In genomic region chr11:5912635-5913034, GRCm38 (mm10) we compare ENCODE assay signal across 9 mouse cellular contexts. TPM values are rescaled to one million over a fixed set of nuclear protein-coding genes. Genes with fewer than 3 reads are reported as not detected.
A peak's percentile ranks its signal among the peaks of the same experiment; 100 is the strongest.
DNase-seq lines count a peak whose midpoint lies in the region; ATAC-seq lines count a peak whose summit lies in the region.
"Had no signal": no experiment of that assay in that cellular context is flagged by ENCODE, and none has a peak within 500 bp of the region (broad histone marks: within the 10 kb centered on the region; RNA-seq: fewer than 3 reads in every experiment).

No protein-coding gene starts in this region.

- DNase-seq in midbrain, embryonic 11.5 days (ENCODE audit: low spot score, missing footprints) = peak; percentile 89
- DNase-seq in adrenal gland, adult 18-20 months (ENCODE audit: low spot score in 2 of 2) = peak; percentile 45 to 54
- peak; percentile 70 for DNase-seq in embryo, embryonic 11 days
- peak; percentile 65 to 77 for DNase-seq in heart, postnatal 14 days
- DNase-seq in left cerebral cortex, postnatal 14 days (ENCODE audit: low spot score in 2 of 2) = peak; percentile 69 to 76
- DNase-seq in neural tube, embryonic 11.5 days (ENCODE audit: low spot score) = peak; percentile 69
- DNase-seq in urinary bladder, postnatal 36 days (ENCODE audit: low spot score in 2 of 2) = peak; percentile 58 to 66

- H3K27me3 ChIP-seq in midbrain, embryonic 11.5 days (ENCODE audit: control insufficient read depth, insufficient read depth, low read length) = no peaks in the 10 kb centered on the region
- no peaks in the 10 kb centered on the region for H3K27me3 ChIP-seq in midbrain, embryonic 13.5 days
- no peaks in the 10 kb centered on the region for H3K27me3 ChIP-seq in neural tube, embryonic 11.5 days (ENCODE audit: control insufficient read depth, insufficient read depth, low read length)

- 31% methylated on average over 5 of the region's 5 CpGs for WGBS in midbrain, embryonic 11.5 days
- 36% methylated on average over 5 of the region's 5 CpGs for WGBS in midbrain, embryonic 13.5 days
- WGBS in neural tube, embryonic 11.5 days = 32% methylated on average over 5 of the region's 5 CpGs

- intact Hi-C loops in heart, postnatal 14 days (cut with DNase I) = loop anchor here (2.0 kb wide), 1 partner anchor 26 kb away; no protein-coding TSS in a partner anchor
- intact Hi-C loops in left cerebral cortex, postnatal 14 days (cut with DNase I) = no loop called here

- no peak overlapping the region for H3K27ac ChIP-seq in midbrain, embryonic 11.5 days (ENCODE audit: low read depth, low read length)
- no peak overlapping the region for H3K27ac ChIP-seq in midbrain, embryonic 13.5 days
- H3K27ac ChIP-seq in neural tube, embryonic 11.5 days (ENCODE audit: low read depth, low read length) = no peak overlapping the region
- H3K27ac ChIP-seq: embryonic facial prominence, embryonic 13.5 days had no signal

- no peak overlapping the region for H3K9ac ChIP-seq in midbrain, embryonic 11.5 days (ENCODE audit: low read length)
- H3K9ac ChIP-seq in midbrain, embryonic 13.5 days (replicated peaks) = no peak overlapping the region
- no peak overlapping the region for H3K9ac ChIP-seq in neural tube, embryonic 11.5 days (ENCODE audit: low read length)
- H3K9ac ChIP-seq: embryonic facial prominence, embryonic 13.5 days had no signal

- no peaks in the 10 kb centered on the region for H3K9me3 ChIP-seq in midbrain, embryonic 11.5 days (ENCODE audit: control insufficient read depth, low read length)
- H3K9me3 ChIP-seq in midbrain, embryonic 13.5 days = no peaks in the 10 kb centered on the region
- no peaks in the 10 kb centered on the region for H3K9me3 ChIP-seq in neural tube, embryonic 11.5 days (ENCODE audit: control insufficient read depth, low read length)
- H3K9me3 ChIP-seq: embryonic facial prominence, embryonic 13.5 days had no signal

- no peaks in the 10 kb centered on the region for H3K36me3 ChIP-seq in midbrain, embryonic 11.5 days (ENCODE audit: control insufficient read depth, insufficient read depth, low read length)
- H3K36me3 ChIP-seq in midbrain, embryonic 13.5 days = no peaks in the 10 kb centered on the region
- H3K36me3 ChIP-seq in neural tube, embryonic 11.5 days (ENCODE audit: control insufficient read depth, insufficient read depth, low read length) = no peaks in the 10 kb centered on the region
- H3K36me3 ChIP-seq: embryonic facial prominence, embryonic 13.5 days had no signal

- no peak for ATAC-seq in midbrain, embryonic 11.5 days (ENCODE audit: low FRiP score)
- ATAC-seq in midbrain, embryonic 13.5 days = no peak
- ATAC-seq in neural tube, embryonic 11.5 days (ENCODE audit: insufficient read depth, low FRiP score, low TSS enrichment) = no peak

- H3K4me1 ChIP-seq in midbrain, embryonic 11.5 days (ENCODE audit: control insufficient read depth, insufficient read depth, low read length) = no peaks in the 10 kb centered on the region
- no peaks in the 10 kb centered on the region for H3K4me1 ChIP-seq in midbrain, embryonic 13.5 days (replicated peaks)
- no peaks in the 10 kb centered on the region for H3K4me1 ChIP-seq in neural tube, embryonic 11.5 days (ENCODE audit: control insufficient read depth, insufficient read depth, low read length)
- H3K4me1 ChIP-seq: embryonic facial prominence, embryonic 13.5 days had no signal

- H3K4me3 ChIP-seq in midbrain, embryonic 11.5 days (ENCODE audit: low read depth, low read length) = no peak overlapping the region
- H3K4me3 ChIP-seq in midbrain, embryonic 13.5 days (replicated peaks) = no peak overlapping the region
- H3K4me3 ChIP-seq in neural tube, embryonic 11.5 days (ENCODE audit: low read depth, low read length) = no peak overlapping the region
- H3K4me3 ChIP-seq: embryonic facial prominence, embryonic 13.5 days had no signal

- no peak overlapping the region for H3K4me2 ChIP-seq in midbrain, embryonic 11.5 days
- no peak overlapping the region for H3K4me2 ChIP-seq in midbrain, embryonic 13.5 days (replicated peaks)
- no peak overlapping the region for H3K4me2 ChIP-seq in neural tube, embryonic 11.5 days (ENCODE audit: low read depth)
- H3K4me2 ChIP-seq: embryonic facial prominence, embryonic 13.5 days had no signal

RNA-seq across cellular contexts. Expression of gene Myl7, which starts 14.1 kb away (rescaled TPM):
- 0.59 and 0.92 TPM in 2 replicates for polyA plus RNA-seq in midbrain, embryonic 11.5 days (2014; fragmentation: Nextera tagmentation; extraction: Ambion mirVana)
- 0.39 and 0.50 TPM in 2 replicates for polyA plus RNA-seq in midbrain, embryonic 13.5 days (2015; fragmentation: Nextera tagmentation; extraction: Ambion mirVana)
- not detected for total RNA-seq in adrenal gland, adult 18-20 months (2021)
- total RNA-seq in heart, postnatal 14 days (2021) = 100 to 1,000 TPM; 304 to 849 TPM
- not detected for total RNA-seq in left cerebral cortex, postnatal 14 days (2021)
- 3.9 and 16.9 TPM in 2 replicates for polyA plus RNA-seq in neural tube, embryonic 11.5 days (2014; fragmentation: Nextera tagmentation; extraction: Ambion mirVana)

RNA-seq across cellular contexts. Expression of gene Pold2, which starts 34.5 kb away (rescaled TPM):
- polyA plus RNA-seq in midbrain, embryonic 11.5 days (2014; fragmentation: Nextera tagmentation; extraction: Ambion mirVana) = 83.8 and 97.4 TPM in 2 replicates
- polyA plus RNA-seq in midbrain, embryonic 13.5 days (2015; fragmentation: Nextera tagmentation; extraction: Ambion mirVana) = 55.4 and 63.0 TPM in 2 replicates
- total RNA-seq in adrenal gland, adult 18-20 months (2021) = 10 to 100 TPM; 34.1 to 44.6 TPM
- total RNA-seq in heart, postnatal 14 days (2021) = 10 to 100 TPM; 31.0 to 33.0 TPM
- 10 to 100 TPM; 19.4 to 21.2 TPM for total RNA-seq in left cerebral cortex, postnatal 14 days (2021)
- 92.5 and 102 TPM in 2 replicates for polyA plus RNA-seq in neural tube, embryonic 11.5 days (2014; fragmentation: Nextera tagmentation; extraction: Ambion mirVana)

RNA-seq across cellular contexts. Expression of gene Gck, which starts 37.2 kb away (rescaled TPM):
- polyA plus RNA-seq in midbrain, embryonic 11.5 days (2014; fragmentation: Nextera tagmentation; extraction: Ambion mirVana) = 1.5 and 1.8 TPM in 2 replicates
- 6.1 and 6.8 TPM in 2 replicates for polyA plus RNA-seq in midbrain, embryonic 13.5 days (2015; fragmentation: Nextera tagmentation; extraction: Ambion mirVana)
- total RNA-seq in adrenal gland, adult 18-20 months (2021) = 1 to 10 TPM; 3.9 to 6.9 TPM
- total RNA-seq in heart, postnatal 14 days (2021) = 1 to 10 TPM; 4.6 to 6.6 TPM
- total RNA-seq in left cerebral cortex, postnatal 14 days (2021) = 1 to 10 TPM; 1.6 to 2.1 TPM
- polyA plus RNA-seq in neural tube, embryonic 11.5 days (2014; fragmentation: Nextera tagmentation; extraction: Ambion mirVana) = 0.88 and 1.4 TPM in 2 replicates

RNA-seq across cellular contexts. Expression of gene Ykt6, which starts 42.9 kb away (rescaled TPM):
- 27.2 and 29.4 TPM in 2 replicates for polyA plus RNA-seq in midbrain, embryonic 11.5 days (2014; fragmentation: Nextera tagmentation; extraction: Ambion mirVana)
- 78.8 and 84.0 TPM in 2 replicates for polyA plus RNA-seq in midbrain, embryonic 13.5 days (2015; fragmentation: Nextera tagmentation; extraction: Ambion mirVana)
- total RNA-seq in adrenal gland, adult 18-20 months (2021) = 10 to 100 TPM; 65.6 to 85.9 TPM
- total RNA-seq in heart, postnatal 14 days (2021) = 10 to 100 TPM; 72.2 to 75.4 TPM
- 100 to 1,000 TPM in 1 of 2 experiments, 10 to 100 TPM in 1; 99.6 to 108 TPM for total RNA-seq in left cerebral cortex, postnatal 14 days (2021)
- polyA plus RNA-seq in neural tube, embryonic 11.5 days (2014; fragmentation: Nextera tagmentation; extraction: Ambion mirVana) = 32.3 and 32.6 TPM in 2 replicates

RNA-seq across cellular contexts. Expression of gene Aebp1, which starts 50.9 kb away (rescaled TPM):
- polyA plus RNA-seq in midbrain, embryonic 11.5 days (2014; fragmentation: Nextera tagmentation; extraction: Ambion mirVana) = 15.0 and 15.8 TPM in 2 replicates
- 9.4 and 10.6 TPM in 2 replicates for polyA plus RNA-seq in midbrain, embryonic 13.5 days (2015; fragmentation: Nextera tagmentation; extraction: Ambion mirVana)
- total RNA-seq in adrenal gland, adult 18-20 months (2021) = 100 to 1,000 TPM; 245 to 387 TPM
- total RNA-seq in heart, postnatal 14 days (2021) = 10 to 100 TPM; 27.1 to 32.5 TPM
- 10 to 100 TPM; 15.2 to 18.6 TPM for total RNA-seq in left cerebral cortex, postnatal 14 days (2021)
- polyA plus RNA-seq in neural tube, embryonic 11.5 days (2014; fragmentation: Nextera tagmentation; extraction: Ambion mirVana) = 8.9 and 9.7 TPM in 2 replicates

Comparison
In these comparisons a context has a peak if more than half of its experiments do, and no peak if none do; other contexts are left out.
1. RNA of gene Myl7, which starts 14.1 kb away (total RNA-seq): 304 to 849 TPM in heart, postnatal 14 days; not detected in adrenal gland, adult 18-20 months and not detected in left cerebral cortex, postnatal 14 days; every median in the first group is over 100 times any median in the second.
2. Peak in every context shown above with its lines, with median percentiles within 50 percentile points of each other: DNase-seq.